Mouse (Mus musculus) spleen, postnatal 4 days (tissue): ENCODE measurements around the gene Sh3pxd2b.

Experiments used
- DNase-seq, 2 experiments: peaks; one replicate each; pipeline ENCODE4 v3.0.0; 2022; ENCODE audit warnings: low spot score in 2 of 2

Sh3pxd2b gene

DNA sequence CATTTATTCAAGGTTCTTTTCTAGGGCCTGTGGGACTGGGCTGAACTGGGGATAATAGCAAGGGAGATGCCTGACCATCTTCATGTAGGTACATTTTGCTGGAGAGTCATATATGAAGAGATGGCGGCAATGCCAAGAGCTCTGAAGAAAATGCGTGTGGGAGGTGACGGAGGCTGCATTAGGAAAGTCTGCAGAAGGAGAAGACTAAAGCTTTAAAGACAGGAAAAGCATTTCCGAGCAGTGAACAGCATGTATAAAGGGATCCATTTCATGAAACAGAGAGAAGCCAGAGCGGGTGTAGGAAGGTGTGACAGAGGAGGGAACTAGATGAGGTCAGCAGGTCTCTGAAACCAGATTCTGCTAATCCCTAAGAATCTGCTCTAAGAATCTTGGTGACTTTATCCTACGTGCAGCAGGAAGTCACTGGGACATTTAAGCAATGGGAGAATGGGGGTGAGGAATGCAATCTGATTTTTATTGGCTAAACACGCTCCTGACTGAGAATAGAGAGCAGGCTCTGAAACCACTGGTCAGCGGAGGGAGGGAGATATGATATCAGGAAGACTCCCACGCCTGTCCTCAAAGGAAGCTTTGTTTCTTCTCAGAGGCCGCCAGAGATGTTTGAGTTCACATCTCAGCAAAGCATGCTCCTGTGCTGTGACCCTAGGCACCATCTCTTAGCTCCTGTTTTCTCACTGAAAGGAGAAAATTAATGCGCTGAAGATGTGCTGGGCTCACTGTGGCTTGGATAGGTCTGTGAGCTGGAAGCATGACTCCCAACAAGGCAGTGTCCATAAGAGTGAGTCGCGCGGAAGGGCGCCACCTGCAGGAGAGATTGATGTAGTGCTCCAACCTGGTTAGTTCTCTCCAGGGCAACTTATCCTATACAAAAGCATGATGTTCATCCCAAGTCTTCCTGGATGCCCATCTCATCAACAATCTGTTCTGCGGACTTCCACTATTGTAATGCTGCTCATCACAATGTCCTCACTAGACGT lies 6.8 kb upstream of the Sh3pxd2b start:
- peak in 1 of 2 experiments; percentile 77 for DNase-seq

DNA sequence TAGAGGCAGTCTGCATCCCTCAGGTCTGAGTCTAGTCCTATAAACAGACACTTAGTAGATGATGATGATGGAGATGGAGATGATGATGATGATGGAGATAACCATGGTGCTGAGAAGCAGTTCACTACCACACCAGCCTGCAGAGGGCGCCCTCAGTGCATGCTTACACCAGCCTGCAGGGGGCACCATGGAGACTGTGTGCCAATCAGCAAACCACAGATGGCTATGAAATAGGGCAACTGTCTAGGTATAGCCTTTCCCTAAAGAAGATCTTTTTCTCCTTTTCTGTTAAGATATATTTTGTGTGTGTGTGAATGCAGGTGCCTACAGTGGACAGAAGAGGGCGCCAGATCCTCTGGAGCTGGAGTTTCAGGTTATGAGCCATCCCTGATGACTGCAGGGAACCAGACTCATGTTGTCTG lies 4.8 kb upstream of the Sh3pxd2b start:
- peak; percentile 42 to 78 for DNase-seq

DNA sequence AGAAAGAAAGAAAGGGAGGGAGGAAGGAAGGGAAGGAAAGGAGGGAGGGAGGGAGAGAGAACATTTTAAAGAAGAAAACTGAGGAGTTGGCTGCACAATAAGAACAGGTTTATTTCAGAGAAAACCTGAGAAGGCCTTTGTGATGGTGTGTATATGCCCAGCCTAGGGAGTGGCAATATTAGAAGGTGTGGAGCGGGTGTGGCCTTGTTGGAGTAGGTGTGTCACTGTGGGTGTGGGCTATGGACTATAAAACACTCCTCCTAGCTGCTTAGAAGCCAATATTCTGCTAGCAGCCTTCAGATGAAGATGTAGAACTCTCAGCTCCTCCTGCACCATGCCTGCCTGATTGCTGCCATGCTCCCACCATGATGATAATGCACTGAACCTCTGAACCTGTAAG lies 4.3 kb upstream of the Sh3pxd2b start:
- no peak for DNase-seq

DNA sequence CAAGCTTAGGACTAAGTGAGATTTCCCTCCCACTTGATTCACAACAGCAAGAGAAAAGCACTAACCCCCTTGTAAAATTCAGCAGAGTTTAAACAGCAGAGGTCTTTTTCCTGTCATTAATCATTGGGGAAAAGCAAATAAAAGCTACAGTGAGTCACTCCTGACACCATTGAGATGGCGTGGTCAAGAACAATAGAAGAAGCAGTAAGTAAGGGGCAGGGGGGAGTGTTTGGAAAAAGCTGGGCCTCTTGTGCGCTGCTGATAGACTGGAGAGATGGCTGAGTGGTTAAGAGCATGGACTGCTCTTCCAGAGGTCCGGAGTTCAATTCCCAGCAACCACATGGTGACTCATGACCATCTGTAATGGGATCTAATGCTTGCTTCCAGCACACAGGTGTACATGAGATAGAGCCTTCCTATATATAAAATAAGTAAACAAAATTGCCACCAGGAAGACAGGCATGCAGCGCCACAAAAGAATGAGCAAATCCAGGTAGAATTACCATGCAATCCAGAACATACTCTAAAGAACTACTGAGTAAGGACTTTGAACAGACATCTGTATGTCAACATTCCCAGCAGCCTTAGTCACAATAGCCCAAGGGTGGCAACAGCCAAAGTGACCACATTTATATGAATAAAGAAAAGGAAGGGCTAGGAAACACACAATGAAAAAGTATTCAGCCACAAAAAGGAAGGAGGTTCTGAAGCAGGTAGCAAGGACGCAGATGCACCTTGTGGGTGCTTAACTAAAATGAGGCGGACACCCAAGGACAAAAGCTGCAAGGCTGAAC lies 1.9 kb upstream of the Sh3pxd2b start:
- DNase-seq, result no peak

DNA sequence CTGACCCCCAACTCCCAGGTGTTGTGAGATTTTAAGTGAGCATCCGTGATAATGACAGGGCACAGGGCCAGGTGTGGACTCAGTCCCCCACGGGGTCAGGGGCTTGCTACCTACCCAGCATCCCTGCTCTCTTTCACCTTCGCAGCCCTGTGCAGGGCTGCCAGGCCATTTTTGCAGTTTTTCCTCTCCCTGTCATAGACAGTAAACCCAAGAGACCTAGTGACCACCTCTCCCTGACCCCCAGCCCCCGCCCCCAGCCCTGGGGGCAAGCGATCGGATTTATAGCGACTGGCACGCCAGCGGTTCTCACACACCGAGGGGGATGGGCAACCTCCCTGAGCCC lies 385 bp upstream of the Sh3pxd2b start:
- DNase-seq, result no peak

DNA sequence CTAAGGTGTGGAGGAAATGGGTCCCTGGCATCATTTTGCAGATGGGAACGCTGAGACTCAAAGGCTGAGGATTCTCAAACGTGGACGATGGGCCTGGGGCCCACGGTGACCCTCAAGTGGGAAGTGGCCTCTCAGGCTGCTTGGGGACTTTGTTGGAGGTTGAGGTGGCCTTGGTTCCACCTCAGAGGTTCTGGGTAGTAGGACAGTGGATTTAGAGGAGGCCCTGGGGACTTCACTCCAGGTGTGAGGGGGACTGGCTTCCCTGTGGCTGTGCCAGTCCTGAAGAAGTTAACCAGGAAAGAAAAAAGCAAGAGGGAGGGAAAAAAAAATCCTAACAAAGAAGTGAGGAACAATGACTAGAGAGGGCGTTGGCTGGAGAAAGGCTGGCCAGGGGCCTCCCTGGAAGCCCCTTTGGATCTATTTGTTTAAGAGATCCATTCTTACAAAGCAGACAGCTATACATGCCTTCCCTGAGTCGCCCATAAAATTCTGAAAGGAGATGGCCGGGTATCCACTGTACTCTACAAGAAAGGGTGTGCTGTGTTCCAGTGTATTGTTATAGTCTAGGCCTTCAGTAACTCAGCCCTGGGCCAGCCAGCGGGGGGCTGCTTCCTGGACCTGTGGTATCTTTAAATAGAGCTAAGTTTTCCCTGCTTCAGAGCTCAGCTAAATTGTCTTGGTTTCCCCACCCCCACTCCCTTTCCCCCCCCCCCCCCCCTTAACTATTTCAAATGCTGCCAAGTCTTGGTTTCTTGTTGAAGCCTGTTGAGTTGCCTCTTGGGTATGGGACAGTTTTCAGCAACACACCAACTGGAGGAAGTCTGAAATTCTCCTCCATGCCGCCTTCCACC lies 1.0 kb downstream of the Sh3pxd2b start:
- no peak for DNase-seq

DNA sequence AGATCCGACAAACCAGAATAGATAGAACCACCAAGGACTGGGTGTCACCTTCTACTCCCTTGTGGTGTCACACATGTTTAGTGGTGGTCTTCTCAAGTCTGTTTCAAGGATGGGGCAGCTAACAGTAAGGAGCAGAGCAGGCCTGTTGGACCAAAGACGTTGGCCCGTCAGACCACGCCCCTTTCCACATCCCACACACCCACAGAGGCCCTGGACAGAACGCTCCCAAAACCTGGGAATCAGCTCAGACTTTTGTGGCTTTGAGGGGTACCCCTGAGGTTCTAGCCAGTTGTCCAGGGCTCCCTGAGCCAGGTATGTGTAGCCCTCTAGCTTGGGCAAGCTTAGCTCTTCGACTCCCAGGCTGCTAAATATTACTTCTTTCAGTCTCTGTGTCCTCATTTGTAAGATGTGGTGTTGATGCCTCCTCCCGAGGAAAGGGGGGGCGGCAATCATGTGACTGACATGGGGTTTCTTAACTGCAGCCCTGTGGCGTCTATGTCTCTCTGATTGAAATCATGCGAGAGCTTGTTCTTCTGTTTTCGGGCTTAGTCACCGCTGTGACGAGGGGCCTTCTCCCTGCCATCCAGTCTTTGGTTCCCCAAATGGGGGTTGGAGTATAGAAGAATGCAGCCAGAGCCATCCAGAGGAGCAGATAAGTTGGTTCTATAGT lies 1.8 kb downstream of the Sh3pxd2b start:
- DNase-seq, result no peak

DNA sequence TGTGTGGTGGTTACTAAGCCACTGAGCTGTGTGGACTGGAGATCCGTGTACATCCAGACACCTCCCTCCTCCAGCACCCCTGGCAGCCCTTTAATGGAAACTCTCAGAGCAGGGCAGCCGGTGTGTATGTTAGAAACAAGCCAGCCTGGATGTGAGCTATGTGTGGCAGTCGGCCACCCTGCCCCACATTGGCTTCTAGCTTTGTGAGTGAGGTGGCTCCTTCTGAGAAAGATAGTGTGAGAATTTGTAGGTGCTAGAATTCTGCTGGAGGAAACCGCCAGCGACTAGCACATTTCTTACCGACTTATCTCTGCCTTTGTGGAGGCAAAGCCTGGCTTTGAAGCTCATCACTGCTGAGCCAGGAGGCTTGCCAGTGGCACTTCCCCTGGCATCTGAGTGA lies 5.3 kb downstream of the Sh3pxd2b start:
- DNase-seq, result no peak

DNA sequence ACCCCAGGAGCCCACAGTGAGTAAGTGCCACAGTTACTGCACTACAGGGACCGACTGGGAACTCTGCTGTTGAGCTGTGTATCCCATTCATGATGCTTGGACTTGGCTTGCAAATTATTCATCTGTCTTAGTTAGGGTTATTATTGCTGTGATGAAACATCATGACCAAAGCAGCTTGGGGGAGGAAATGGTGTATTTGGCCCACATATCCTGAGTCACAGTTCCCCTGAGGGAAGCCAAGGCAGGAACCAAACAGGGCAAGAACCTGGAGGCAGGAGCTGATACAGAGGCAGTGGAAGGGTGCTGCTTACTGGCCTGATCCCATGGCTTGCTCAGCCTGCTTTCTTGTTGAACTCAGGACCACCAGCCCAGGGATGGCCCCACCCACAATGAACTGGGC lies 7.8 kb downstream of the Sh3pxd2b start:
- DNase-seq, result no peak

DNA sequence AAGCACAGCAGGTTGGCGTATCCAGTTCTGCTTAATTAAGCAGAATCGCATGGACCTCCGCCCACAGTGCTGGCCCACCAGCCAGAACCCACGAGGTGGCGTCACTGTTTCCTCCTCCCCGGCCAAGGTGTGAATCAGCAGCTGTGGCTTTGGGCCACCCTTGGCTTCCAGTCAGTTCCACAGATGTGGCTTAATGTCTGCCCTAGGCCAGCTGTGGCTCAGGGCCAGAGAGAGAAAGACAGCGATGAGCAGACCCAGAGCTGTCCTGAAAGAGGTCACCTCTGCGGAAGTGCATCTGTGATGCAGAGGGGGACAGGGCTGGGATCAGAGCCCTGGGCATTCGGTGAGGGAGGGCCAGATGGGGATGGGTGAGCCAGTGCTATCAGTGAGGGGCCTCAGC lies 10.1 kb downstream of the Sh3pxd2b start:
- no peak for DNase-seq

DNA sequence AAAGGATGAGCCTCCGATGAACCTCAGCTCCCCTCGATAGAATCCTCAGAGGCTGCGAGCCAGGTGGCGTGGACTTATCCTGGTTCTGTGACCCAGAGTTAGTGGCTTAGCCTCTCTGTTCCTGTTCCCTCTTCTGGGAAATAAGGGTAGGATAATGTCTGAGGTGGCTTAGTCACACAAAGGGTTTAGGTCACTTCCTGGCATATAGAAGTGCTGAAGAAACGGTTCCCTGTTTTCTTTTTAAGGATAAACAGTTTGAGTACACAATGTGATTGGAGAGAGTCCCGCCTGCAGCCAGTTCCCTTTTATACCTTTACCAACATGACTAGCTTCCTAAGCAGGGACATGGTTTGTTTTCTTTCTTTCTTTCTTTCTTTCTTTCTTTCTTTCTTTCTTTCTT lies 10.8 kb downstream of the Sh3pxd2b start:
- DNase-seq, result no peak

DNA sequence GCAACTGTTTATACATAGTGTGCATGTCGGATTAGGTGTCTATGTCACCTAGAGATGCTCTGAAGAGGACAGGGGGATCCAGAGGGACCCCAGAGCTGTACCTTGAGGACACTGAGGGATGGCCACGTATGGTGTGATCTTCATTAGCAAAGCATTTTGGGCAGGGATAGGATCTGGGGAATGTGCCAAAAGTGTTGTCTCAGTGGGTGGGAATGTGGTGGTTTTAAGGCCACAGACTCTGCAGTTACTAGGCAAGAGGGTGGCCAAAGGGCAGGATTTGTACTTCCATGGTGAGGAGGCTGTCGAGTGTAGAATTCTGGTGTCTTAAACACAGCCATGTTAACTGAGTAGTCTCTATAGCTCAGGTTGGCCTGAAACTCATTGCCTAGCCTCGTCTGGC lies 11.9 kb downstream of the Sh3pxd2b start:
- no peak for DNase-seq

DNA sequence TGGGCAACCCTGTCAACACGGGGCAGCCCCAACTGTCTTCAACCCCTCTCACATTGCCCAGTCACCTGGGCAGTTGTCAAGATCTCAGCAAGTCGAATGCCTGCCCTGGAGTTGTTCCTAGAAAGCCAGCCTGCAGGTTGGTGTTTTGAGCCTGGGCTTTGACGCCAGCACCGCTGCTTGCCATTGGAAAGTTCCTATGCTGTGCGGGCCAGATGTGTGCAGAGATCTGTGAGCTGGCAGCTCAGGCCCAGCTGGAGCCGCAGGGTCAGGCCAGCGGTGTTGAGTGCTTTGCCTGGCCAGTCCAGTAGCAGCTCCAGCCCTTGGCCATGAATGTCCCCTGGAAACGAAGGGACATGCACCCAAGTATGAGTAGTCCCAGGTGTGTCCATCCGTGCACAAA lies 14.2 kb downstream of the Sh3pxd2b start:
- DNase-seq, result no peak

DNA sequence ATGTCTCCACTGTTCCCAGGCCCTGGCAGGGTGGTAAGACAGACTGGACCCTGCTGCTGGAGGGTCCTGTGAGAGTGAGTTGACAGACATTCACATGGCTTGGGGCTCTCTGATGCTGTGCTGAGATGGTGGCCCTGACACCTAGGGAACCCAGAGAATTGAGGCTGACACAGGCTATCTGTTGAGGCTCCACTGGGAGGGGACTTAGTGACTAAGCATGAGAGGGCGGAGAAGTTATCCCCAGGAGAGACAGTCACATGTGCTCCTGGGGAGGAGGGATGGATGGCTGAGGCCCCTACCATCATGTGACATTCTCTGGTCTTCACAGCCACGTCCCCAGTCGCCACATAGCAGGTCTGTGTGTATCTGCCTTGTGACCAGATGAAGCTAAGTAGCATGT lies 15.6 kb downstream of the Sh3pxd2b start:
- no peak for DNase-seq

DNA sequence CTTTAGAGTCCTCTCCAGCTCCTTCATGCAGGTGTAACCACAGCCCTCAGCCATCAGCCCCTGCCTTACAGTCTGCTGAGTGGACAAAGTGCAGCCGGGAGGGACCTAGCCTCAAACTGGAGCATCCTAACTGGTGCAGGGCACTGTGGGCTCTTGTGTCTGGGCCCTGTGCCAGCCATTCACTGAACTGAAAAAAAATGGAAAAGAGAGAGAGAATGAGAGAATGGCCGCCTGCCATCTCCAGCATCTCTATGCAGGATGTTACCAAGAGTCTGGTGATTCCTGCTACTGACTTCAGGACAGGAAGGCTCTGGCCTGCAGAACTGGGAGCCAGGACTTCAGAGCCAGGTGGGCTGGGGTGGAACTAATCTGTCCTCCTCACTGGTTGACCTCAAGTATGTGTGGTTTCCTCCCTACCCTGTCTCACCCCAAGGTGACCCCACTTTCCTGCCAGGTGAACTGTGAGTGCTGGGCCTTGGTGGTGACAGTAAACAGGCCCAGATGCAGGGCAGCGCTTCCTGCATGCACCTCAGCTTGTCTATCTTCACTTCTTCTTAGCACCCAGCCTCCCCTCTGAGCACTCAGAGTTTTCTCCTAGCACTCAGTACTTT lies 16.1 kb downstream of the Sh3pxd2b start:
- DNase-seq, result no peak

DNA sequence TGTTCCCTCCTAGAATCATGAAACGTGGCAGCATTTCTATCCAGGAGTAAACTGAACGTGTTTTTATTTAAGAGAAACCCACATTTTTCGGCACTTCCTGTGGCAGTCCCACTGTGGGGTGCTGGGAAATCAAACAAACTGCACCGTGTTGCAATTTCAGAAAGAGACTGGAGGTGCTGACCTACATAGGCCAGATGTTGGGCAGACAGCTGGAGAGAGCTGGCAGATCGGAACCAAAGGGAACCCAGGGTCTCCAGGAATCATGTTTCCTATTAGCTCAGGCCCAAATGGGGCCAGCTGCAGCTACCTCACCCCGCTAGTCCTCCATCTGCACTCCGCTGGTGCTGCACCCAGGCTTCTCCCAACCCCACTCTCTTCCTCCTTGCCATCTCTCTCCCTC lies 16.8 kb downstream of the Sh3pxd2b start:
- DNase-seq, result no peak

DNA sequence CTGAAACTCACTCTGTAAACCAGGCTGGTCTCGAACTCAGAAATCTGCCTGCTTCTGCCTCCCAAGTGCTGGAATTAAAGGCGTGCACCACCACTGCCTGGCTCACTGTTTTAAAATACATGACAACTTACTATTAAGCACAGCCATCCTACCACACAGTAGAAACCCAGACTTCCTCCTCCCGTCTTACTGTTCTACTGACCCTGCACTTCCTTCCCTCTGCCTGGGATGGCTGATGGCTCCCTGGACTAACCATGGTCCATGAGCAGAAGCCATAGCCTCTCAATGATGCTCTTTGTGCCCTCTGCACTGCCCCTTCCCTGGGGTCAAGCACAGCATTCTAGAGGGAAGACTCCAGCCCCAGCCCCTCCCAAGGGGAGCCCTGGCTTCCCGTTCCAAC lies 17.9 kb downstream of the Sh3pxd2b start:
- no peak for DNase-seq

DNA sequence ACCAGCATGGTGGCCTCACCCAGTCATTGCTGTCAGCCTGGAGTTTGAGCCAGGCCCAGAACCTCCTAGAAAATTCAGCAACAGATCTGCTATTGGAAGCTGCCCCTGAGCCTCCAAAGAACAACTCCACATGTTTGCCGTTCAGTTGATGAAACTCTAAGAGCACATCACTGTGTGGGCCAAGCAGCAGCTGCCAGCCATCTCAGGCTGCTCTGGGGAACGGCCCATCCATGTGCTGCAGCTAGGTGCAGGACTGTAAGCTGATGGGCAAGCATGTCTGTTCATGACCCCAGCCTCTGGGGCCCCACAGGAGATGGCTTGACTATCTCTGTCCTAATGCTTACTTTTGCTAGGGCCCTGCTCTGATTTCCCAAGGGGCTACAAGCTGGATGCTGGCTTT lies 19.4 kb downstream of the Sh3pxd2b start:
- DNase-seq, result no peak

DNA sequence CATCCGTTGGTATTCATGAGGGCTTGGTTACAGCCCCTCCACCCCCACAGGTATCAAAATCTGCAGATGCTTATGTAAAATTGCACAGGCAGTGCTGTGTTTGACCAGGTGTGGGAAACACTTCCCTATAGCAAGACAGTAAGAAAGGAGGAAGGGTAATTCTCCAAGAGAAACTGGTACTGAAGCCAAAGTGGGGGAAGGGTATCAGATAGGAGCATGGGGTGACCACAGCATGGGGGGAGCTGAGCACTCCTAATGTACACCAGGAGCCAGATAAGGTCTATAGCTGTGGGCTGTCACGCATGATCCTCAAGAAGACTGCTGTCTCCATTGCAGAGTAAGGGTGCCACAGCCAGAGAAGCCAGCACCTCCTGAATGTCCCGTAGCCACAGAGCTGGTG lies 21.4 kb downstream of the Sh3pxd2b start:
- DNase-seq, result no peak

DNA sequence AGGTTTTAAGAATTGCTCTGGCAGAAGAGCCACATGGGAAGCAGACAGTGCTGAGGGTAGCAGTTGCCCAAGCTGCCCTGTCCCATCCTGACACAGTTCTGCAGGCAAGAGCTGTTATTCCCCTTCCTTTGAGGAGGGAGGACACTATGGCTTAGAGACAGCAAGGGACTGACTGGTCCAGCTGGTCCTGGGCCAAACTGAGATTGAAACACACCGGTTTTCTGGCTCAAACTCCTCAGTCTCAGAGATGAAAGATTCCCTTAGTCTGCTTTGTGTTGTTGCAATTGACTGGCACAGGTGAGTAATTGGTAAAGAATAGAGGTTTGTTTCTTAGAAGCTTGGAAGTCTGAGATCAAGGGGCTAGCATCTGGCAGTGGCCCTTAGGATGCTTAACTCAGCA lies 23.3 kb downstream of the Sh3pxd2b start:
- DNase-seq, result no peak
